Mouse (Mus musculus): ENCODE measurements around the gene Palld. TPM values are rescaled to one million over a fixed set of nuclear protein-coding genes. Genes with fewer than 3 reads are reported as not detected.

Gene Palld
- total RNA-seq, 2 experiments from 2014 or later = 311 to 316 TPM

DNA sequence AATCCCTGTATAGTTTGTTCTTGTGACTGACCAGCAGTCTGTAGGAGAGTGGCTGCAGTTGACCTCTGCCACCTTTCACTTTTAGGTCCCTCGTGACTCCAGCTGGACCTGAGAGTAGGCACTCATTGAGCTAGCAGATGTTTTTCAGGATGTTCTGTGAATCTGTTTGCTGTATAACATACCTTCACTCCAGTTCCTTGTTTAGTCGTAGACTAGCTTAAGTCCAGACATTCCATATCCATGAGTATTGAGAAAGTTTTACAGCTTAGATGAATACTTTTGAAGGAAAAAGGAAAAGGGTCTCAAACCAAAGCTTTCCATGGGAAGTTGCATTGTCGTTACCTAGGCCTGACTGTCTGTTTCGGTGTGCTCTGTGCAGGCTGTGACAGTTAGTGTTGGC, 405.4 kb downstream of the Palld start:
- no peak for DNase-seq

GRCm38 (mm10) chr8:61488631-61489030, 413.9 kb downstream of the Palld start:
- no peak for DNase-seq

- DNase-seq = peak; percentile 84
Observed at GRCm38 (mm10) chr8:61487597-61488156, 414.8 kb downstream of the Palld start, which contains the start of gene Cbr4. Gene Cbr4, plus strand, starts transcription at chr8:61487734.

GRCm38 (mm10) chr8:61486923-61487529, 415.5 kb downstream of the Palld start:
- no peak for DNase-seq

- no peak for DNase-seq
Observed at GRCm38 (mm10) chr8:61480260-61480967, 422.1 kb downstream of the Palld start.

DNA sequence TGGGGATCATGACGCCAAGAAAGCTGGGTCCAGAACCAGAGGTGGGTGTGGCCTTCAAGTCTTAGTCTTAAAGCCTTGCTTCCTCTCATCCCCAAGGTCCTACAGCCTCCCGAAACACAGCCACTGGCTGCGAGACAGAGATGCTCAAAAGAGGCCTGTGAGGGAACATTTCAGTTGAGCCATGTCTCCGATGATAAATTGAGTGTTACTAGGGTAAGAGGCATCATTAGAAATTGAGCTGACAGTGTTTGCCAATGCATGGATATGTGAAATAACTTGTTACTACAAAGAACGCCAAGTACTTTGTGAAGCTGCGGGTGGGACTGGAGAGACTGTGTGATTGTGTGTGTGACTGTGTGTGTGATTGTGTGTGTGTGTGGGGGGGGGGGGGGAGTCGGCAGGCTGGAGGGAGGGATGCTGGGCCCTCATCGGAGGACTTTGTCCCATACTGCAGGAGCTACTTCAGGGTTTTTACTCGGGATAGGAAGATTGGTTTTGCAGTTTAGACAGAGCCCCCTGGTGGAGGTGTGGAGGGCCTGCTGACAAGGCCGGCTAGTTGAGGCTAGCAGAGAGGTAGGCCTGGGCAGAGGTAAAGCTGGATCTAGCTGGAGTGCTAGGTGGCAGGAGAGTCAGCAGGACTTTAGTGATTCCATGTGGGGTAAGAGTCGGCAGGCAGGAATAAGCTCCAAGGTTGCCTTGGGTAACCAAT, 422.8 kb downstream of the Palld start:
- peak; percentile 67 for DNase-seq

GRCm38 (mm10) chr8:61478793-61479192, 423.7 kb downstream of the Palld start:
- DNase-seq = no peak

DNA sequence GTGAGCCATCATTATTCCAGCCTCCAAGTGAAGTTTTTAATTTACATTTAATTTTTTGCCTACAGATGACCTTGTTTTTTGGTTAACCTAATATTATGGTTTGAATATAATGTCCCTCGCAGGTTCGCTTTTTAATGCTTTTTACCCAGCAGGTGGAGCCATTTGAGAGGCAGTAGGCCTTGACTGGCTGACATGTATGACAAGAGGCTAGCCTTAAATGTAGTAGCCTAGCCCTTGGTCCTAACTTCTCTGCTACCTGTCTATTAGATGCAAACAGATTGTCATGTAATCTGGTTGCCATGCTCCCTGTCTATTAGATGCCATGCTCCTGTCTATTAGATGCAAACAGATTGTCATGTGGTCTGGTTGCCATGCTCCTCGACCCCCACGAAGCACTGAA, 424.3 kb downstream of the Palld start:
- no peak for DNase-seq

GRCm38 (mm10) chr8:61476160-61476559, 426.3 kb downstream of the Palld start:
- no peak for DNase-seq

DNA sequence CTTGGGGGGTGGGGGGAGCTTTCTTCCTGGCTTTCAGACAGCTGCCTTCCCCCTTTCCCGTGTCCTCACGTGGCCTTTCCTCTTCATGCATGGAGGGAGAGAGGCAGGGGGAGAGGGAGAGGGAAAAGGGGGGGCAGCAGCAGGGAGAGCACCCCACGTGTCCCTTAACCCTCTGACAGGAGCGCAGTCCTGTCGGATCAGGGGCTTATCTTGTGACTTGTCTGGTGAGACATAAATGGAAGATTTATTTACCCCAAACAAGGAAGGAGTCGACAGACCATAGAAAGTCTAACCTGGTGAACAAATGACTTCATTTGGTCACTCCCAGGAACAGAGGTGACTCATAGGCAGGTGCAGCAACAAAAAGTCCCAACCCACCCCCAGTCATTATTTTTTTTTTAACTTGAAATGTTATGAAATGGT, 427.2 kb downstream of the Palld start:
- no peak for DNase-seq

GRCm38 (mm10) chr8:61470213-61470612, 432.3 kb downstream of the Palld start:
- DNase-seq = no peak

DNA sequence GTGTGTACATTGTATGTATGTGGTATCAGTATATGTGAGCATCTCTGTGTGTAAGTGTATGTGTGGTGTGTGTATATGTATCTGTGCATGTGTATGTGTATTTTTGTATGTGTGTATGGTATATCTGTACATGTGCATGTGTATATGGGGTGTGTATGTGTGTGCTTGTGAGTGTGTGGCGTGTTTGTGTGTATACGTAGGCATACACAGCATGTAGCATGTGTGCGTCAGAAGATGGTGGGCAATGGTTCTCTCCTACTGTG, 435.0 kb downstream of the Palld start:
- DNase-seq = no peak

DNA sequence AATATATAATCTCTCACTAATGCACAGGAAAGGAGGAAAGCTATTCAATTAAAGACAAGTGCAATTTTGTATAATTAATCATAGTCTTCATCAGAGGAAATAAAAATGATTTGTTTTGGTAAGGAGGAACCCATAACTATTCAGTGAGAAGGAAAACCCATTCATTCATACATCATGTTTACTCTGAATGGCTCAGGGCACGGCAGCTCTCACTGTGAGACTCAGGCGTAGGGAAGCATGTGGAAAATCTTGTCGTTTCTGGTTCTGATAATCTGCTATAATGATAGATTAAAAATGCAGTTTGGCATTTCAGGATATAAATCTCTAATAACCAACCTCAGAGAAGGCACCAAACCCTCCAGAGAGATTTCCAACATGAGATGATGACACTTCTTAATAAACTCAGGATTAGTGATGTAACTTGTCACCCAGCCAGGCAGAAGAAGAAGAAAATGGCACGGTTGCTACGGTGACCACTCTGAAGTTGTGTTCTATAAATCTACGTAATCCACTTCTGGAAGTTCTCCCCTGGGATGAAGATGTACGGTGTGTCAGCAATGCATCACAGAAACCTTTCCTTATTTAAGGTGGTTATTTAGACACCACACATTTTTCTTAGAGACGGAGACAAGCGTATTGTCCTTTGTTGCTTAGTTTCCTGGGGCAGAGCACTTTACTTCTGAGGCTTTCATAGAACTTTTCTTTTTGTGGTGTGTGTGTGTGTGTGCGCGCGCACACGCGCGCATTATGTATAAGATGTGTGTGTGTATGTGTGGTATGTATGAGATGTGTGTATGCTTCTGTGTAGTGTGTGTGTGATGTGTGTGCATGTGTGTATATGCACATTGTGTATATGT, 435.6 kb downstream of the Palld start:
- no peak for DNase-seq

- DNase-seq = no peak
Observed at GRCm38 (mm10) chr8:61464393-61464792, 438.1 kb downstream of the Palld start.

- no peak for DNase-seq
Observed at GRCm38 (mm10) chr8:61462221-61462620, 440.3 kb downstream of the Palld start.

Other genes with a start within 250 kb of the Palld start
- gene Ddx60, start 25.4 kb upstream of the Palld start, total RNA-seq (2021) = 1 to 10 TPM; 1.5 to 2.3 TPM
- gene Anxa10, start 220.5 kb upstream of the Palld start, total RNA-seq (2021) = not detected